Mouse (Mus musculus) forebrain, postnatal 0 days (tissue): Measurements from ENCODE around the gene Tcf7. TPM values are rescaled to one million over a fixed set of nuclear protein-coding genes. Genes with fewer than 3 reads are reported as not detected.

ENCODE experiments used
- ATAC-seq: fragments of 200-750 bp; cut with Nextera tagmentation; 2 replicates; pipeline ENCODE4 v1.8.0; 2017; ENCODE audit warnings: mild to moderate bottlenecking, moderate library complexity
- DNase-seq: peaks from one replicate; pipeline ENCODE4 v3.0.0-alpha.2; 2015
- H3K27ac ChIP-seq: fragments of 300-500 bp; sonication (generic); 2 replicates; pipeline ENCODE4 v1.5.1; 2014; ENCODE audit warnings: low read depth, mild to moderate bottlenecking, antibody characterized with exemption, low read length, moderate library complexity, mixed read lengths
- H3K27me3 ChIP-seq: fragments of 300-500 bp; sonication (generic); 2 replicates; pipeline ENCODE4 v1.6.1; 2014; ENCODE audit warnings: mild to moderate bottlenecking, low read length, mixed read lengths; ENCODE audit not compliant: insufficient read depth
- H3K36me3 ChIP-seq: fragments of 300-500 bp; sonication (generic); 2 replicates; pipeline ENCODE4 v1.6.1; 2014; ENCODE audit warnings: mild to moderate bottlenecking, moderate library complexity; ENCODE audit not compliant: insufficient read depth
- H3K4me1 ChIP-seq: fragments of 300-500 bp; sonication (generic); 2 replicates; pipeline ENCODE4 v1.6.1; 2014; ENCODE audit warnings: antibody characterized with exemption; ENCODE audit not compliant: insufficient read depth
- H3K4me2 ChIP-seq: fragments of 300-500 bp; sonication (generic); 2 replicates; pipeline ENCODE4 v1.6.1; 2014; ENCODE audit warnings: low read depth, mild to moderate bottlenecking, moderate library complexity
- H3K4me3 ChIP-seq: fragments of 300-500 bp; sonication (generic); 2 replicates; pipeline ENCODE4 v1.5.1; 2014; ENCODE audit warnings: low read depth, low read length, mixed read lengths
- H3K9ac ChIP-seq: fragments of 300-500 bp; sonication (generic); 2 replicates; pipeline ENCODE4 v1.6.1; 2014; ENCODE audit warnings: mild to moderate bottlenecking
- H3K9me3 ChIP-seq: fragments of 300-500 bp; sonication (generic); 2 replicates; pipeline ENCODE4 v1.6.1; 2016; ENCODE audit warnings: low read length
- CTCF ChIP-seq: sonication (generic); IDR thresholded peaks from 2 replicates; pipeline ENCODE4 v1.5.1; 2016; ENCODE audit warnings: antibody characterized with exemption, control low read depth, low read depth
- WGBS: fragments of 180-500 bp; shearing (Covaris S2); extraction: QIAGEN DNeasy Blood & Tissue Kit; methylation state at CpG from one replicate; pipeline ENCODE4 v1.1.7; 2014; 5-methylcytosine and 5-hydroxymethylcytosine counted together
- polyA plus RNA-seq: library from polyadenylated mRNA; unstranded; fragments of >200 nt; fragmentation: Nextera tagmentation; extraction: Ambion mirVana; gene quantifications from 2 replicates; pipeline ENCODE4 v1.2.1, GENCODE M21; 2015
- total RNA-seq: library from RNA; depleted of rRNA; stranded (reverse); fragments of >200 nt; gene quantifications from 2 replicates; pipeline ENCODE4 v1.2.3, GENCODE M21; 2014

Tcf7 gene
- total and polyA plus RNA-seq, 2 experiments from 2014 or later = 2.3 to 4.4 TPM

- Histone ChIP-seq H3K36me3 (no peaks in the 10 kb centered on the region), H3K27me3 (no peaks in the 10 kb centered on the region), H3K4me1 (no peaks in the 10 kb centered on the region), H3K9ac (no peak overlapping the region), H3K4me3 (no peak overlapping the region), H3K4me2 (no peak overlapping the region), H3K27ac (no peak overlapping the region), H3K9me3 (no peaks in the 10 kb centered on the region)
- no peak for DNase-seq
- 74% methylated on average over 12 of the region's 12 CpGs for whole genome bisulfite sequencing
- no peak for TF ChIP-seq CTCF
- no peak for ATAC-seq
Measured at GRCm38 (mm10) chr11:52265616-52266307, 17.1 kb downstream of the Tcf7 start.

- TF ChIP-seq CTCF = no peak
- ATAC-seq (no peak), DNase-seq (no peak)
- H3K27ac ChIP-seq = no peak overlapping the region
- H3K4me1 ChIP-seq = no peaks in the 10 kb centered on the region
- H3K9me3 ChIP-seq = no peaks in the 10 kb centered on the region
- no peaks in the 10 kb centered on the region for H3K27me3 ChIP-seq
- no peaks in the 10 kb centered on the region for H3K36me3 ChIP-seq
- H3K9ac ChIP-seq = no peak overlapping the region
- H3K4me2 ChIP-seq = no peak overlapping the region
- WGBS = 80% methylated on average over 7 of the region's 7 CpGs
- H3K4me3 ChIP-seq = no peak overlapping the region
Measured at GRCm38 (mm10) chr11:52264871-52265270, 17.9 kb downstream of the Tcf7 start.

GRCm38 (mm10) chr11:52262338-52262737 lies 20.5 kb downstream of the Tcf7 start:
- no peaks in the 10 kb centered on the region for H3K4me1 ChIP-seq
- no peaks in the 10 kb centered on the region for H3K27me3 ChIP-seq
- TF ChIP-seq CTCF = no peak
- H3K4me2 ChIP-seq = no peak overlapping the region
- H3K9ac ChIP-seq = no peak overlapping the region
- DNase-seq (no peak), ATAC-seq (no peak)
- H3K27ac ChIP-seq = no peak overlapping the region
- no peak overlapping the region for H3K4me3 ChIP-seq
- 92% methylated on average over 11 of the region's 11 CpGs for WGBS
- no peaks in the 10 kb centered on the region for H3K9me3 ChIP-seq
- no peaks in the 10 kb centered on the region for H3K36me3 ChIP-seq

GRCm38 (mm10) chr11:52261937-52262336 lies 20.9 kb downstream of the Tcf7 start:
- Histone ChIP-seq H3K9ac (no peak overlapping the region), H3K36me3 (no peaks in the 10 kb centered on the region), H3K4me1 (no peaks in the 10 kb centered on the region), H3K4me3 (no peak overlapping the region), H3K27me3 (no peaks in the 10 kb centered on the region), H3K9me3 (no peaks in the 10 kb centered on the region), H3K27ac (no peak overlapping the region), H3K4me2 (no peak overlapping the region)
- peak; percentile 54 for TF ChIP-seq CTCF
- ATAC-seq (no peak), DNase-seq (no peak)
- WGBS = 69% methylated on average over 5 of the region's 5 CpGs

- 66% methylated on average over 4 of the region's 4 CpGs for WGBS
- TF ChIP-seq CTCF = no peak
- no peaks in the 10 kb centered on the region for H3K36me3 ChIP-seq
- no peaks in the 10 kb centered on the region for H3K27me3 ChIP-seq
- no peak overlapping the region for H3K9ac ChIP-seq
- ATAC-seq (no peak), DNase-seq (no peak)
- H3K4me3 ChIP-seq = no peak overlapping the region
- no peaks in the 10 kb centered on the region for H3K4me1 ChIP-seq
- H3K27ac ChIP-seq = no peak overlapping the region
- H3K9me3 ChIP-seq = no peaks in the 10 kb centered on the region
- no peak overlapping the region for H3K4me2 ChIP-seq
Measured at GRCm38 (mm10) chr11:52260878-52261277, 21.9 kb downstream of the Tcf7 start.

GRCm38 (mm10) chr11:52258711-52259110 lies 24.1 kb downstream of the Tcf7 start:
- 76% methylated on average over 5 of the region's 5 CpGs for WGBS
- no peak overlapping the region for H3K4me3 ChIP-seq
- ATAC-seq = no peak

GRCm38 (mm10) chr11:52257376-52257775 lies 25.4 kb downstream of the Tcf7 start:
- 0 out of 2 replicates have a peak, but pooled peaks cover 2% of the 10 kb centered on the region for H3K36me3 ChIP-seq
- H3K4me1 ChIP-seq = no peaks in the 10 kb centered on the region
- no peak overlapping the region for H3K4me2 ChIP-seq
- H3K9ac ChIP-seq = no peak overlapping the region
- H3K27ac ChIP-seq = no peak overlapping the region
- ATAC-seq (no peak), DNase-seq (no peak)
- H3K4me3 ChIP-seq = no peak overlapping the region
- no peaks in the 10 kb centered on the region for H3K27me3 ChIP-seq
- TF ChIP-seq CTCF = no peak
- WGBS = 92% methylated on average over 3 of the region's 3 CpGs
- no peaks in the 10 kb centered on the region for H3K9me3 ChIP-seq

More at GRCm38 (mm10) chr11:52258711-52259110, 24.1 kb downstream of the Tcf7 start:
- Histone ChIP-seq H3K27ac (no peak overlapping the region), H3K36me3 (0 out of 2 replicates have a peak, but pooled peaks cover 2% of the 10 kb centered on the region), H3K4me1 (no peaks in the 10 kb centered on the region), H3K27me3 (no peaks in the 10 kb centered on the region), H3K9ac (no peak overlapping the region), H3K9me3 (no peaks in the 10 kb centered on the region), H3K4me2 (no peak overlapping the region)
- DNase-seq = no peak
- TF ChIP-seq CTCF = no peak
